9 mouse cellular contexts compared by ENCODE assay signal in the genomic region with DNA sequence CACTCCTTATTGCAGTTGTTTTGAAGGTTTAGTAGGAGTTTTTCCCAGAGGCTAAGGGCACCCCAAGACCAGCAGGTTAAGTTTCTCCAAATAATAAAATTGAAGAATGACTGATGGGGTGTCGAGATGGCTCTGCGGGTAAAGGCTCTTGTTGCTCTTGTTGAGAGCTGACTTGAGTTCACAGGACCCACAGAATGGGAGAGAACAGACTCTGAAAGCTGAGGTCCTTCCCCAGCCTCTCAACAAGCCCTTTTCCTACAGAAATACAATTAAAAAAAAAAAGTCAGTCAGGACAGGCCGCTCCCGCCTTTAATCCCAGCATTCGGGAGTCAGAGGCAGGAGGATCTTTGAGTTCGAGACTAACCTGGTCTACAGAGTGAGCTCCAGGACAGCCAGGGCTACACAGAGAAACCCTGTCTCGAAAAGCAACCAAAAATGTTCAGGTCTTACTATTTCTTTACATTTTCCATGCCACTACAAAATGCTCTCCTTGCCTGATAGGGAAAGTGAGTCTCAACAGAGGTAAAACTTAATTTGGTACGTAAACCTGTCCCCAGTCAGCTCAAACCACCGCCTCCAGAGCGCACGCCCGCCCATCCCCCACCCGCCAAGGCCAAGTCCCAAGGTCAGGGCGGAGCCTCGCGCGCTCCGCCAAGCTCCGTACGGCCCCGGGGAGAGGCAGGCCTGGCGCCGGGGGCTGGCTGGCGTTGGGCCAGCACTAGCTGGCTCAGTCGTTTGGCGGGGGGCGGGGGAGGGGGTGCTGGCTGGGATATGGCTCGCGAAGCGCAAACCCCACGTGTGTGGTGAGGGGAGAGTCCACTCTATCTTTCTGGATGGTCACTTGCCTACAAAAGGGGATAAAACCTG. TPM values are rescaled to one million over a fixed set of nuclear protein-coding genes. Genes with fewer than 3 reads are reported as not detected.
DNase-seq lines count a peak whose midpoint lies in the region; ATAC-seq lines count a peak whose summit lies in the region.
"Had no signal": no experiment of that assay in that cellular context is flagged by ENCODE, and none has a peak within 500 bp of the region (broad histone marks: within the 10 kb centered on the region; RNA-seq: fewer than 3 reads in every experiment).

No protein-coding gene starts in this region.

- DNase-seq in B cell, adult 2 months, result peak; percentile 72 to 73
- peak; percentile 92 for DNase-seq in adrenal gland, postnatal 10 days
- DNase-seq in heart, postnatal 10 days, result peak; percentile 85 to 88
- peak; percentile 87 to 92 for DNase-seq in kidney, postnatal 4 days
- DNase-seq in splenic B cell, adult 2 months (ENCODE audit: low read depth, low spot score), result peak; percentile 88
- no peak for DNase-seq in frontal cortex, adult 2 months (ENCODE audit: extremely low spot score in 1 of 2, low spot score in 1 of 2)

- 6% methylated on average over 31 of the region's 31 CpGs for WGBS in embryonic facial prominence, embryonic 15.5 days
- 8% methylated on average over 31 of the region's 31 CpGs for WGBS in midbrain, embryonic 12.5 days

- H3K27me3 ChIP-seq in embryonic facial prominence, embryonic 15.5 days, result no peaks in the 10 kb centered on the region
- peaks cover 7% of the 10 kb centered on the region; the same call in 1 of the 2 replicates for H3K27me3 ChIP-seq in midbrain, embryonic 12.5 days
- no peaks in the 10 kb centered on the region for H3K27me3 ChIP-seq in splenic B cell, adult 2 months (ENCODE audit: control insufficient read depth, insufficient read depth, low read length, poor library complexity, severe bottlenecking)

- H3K27ac ChIP-seq in embryonic facial prominence, embryonic 15.5 days (replicated peaks), result peak overlapping the region; percentile 99
- peak overlapping the region; percentile 99 for H3K27ac ChIP-seq in midbrain, embryonic 12.5 days (replicated peaks)

- 0 out of 2 replicates have a peak, but pooled peaks cover 2% of the 10 kb centered on the region for H3K36me3 ChIP-seq in embryonic facial prominence, embryonic 15.5 days
- H3K36me3 ChIP-seq in midbrain, embryonic 12.5 days, result no peaks in the 10 kb centered on the region
- H3K36me3 ChIP-seq in splenic B cell, adult 2 months (ENCODE audit: control insufficient read depth, insufficient read depth, low read length, poor library complexity, severe bottlenecking), result peaks cover 6% of the 10 kb centered on the region

- no peak for ATAC-seq in embryonic facial prominence, embryonic 15.5 days (ENCODE audit: insufficient number of reproducible peaks, low FRiP score, low TSS enrichment, low read depth)
- no peak for ATAC-seq in midbrain, embryonic 12.5 days (ENCODE audit: low FRiP score, low read depth)

- no peaks in the 10 kb centered on the region for H3K9me3 ChIP-seq in embryonic facial prominence, embryonic 15.5 days (replicated peaks)
- no peaks in the 10 kb centered on the region for H3K9me3 ChIP-seq in midbrain, embryonic 12.5 days

- peaks cover 62% of the 10 kb centered on the region for H3K4me1 ChIP-seq in embryonic facial prominence, embryonic 15.5 days
- peaks cover 49% of the 10 kb centered on the region for H3K4me1 ChIP-seq in midbrain, embryonic 12.5 days

- peak overlapping the region; percentile 27 for H3K4me3 ChIP-seq in embryonic facial prominence, embryonic 15.5 days (replicated peaks)
- H3K4me3 ChIP-seq in midbrain, embryonic 12.5 days, result peak overlapping the region; percentile 26

- H3K9ac ChIP-seq in embryonic facial prominence, embryonic 15.5 days, result 0 out of 2 replicates have a peak overlapping the region, but pooled peaks have one; percentile 33
- peak overlapping the region; percentile 49; the same call in 1 of the 2 replicates for H3K9ac ChIP-seq in midbrain, embryonic 12.5 days (replicated peaks)

- intact Hi-C loops in heart, postnatal 10 days (cut with DNase I), result no loop called here

- peak overlapping the region; percentile 63 for H3K4me2 ChIP-seq in embryonic facial prominence, embryonic 15.5 days (replicated peaks)
- H3K4me2 ChIP-seq in midbrain, embryonic 12.5 days (replicated peaks), result peak overlapping the region; percentile 51

RNA-seq across cellular contexts. Expression of a gene that starts 2.5 kb away (rescaled TPM):
- total RNA-seq in adrenal gland, postnatal 10 days (2021), result 100 to 1,000 TPM; 149 to 185 TPM
- 97.7 and 99.6 TPM in 2 replicates for polyA plus RNA-seq in embryonic facial prominence, embryonic 15.5 days (2015; fragmentation: Nextera tagmentation; extraction: Ambion mirVana)
- total RNA-seq in heart, postnatal 10 days (2021), result 100 to 1,000 TPM; 178 to 214 TPM
- 206 and 213 TPM in 2 replicates for polyA plus RNA-seq in midbrain, embryonic 12.5 days (2016; fragmentation: Nextera tagmentation; extraction: Ambion mirVana)
- 226 and 228 TPM in 2 replicates for polyA plus RNA-seq in frontal cortex, adult 2 months (2012; rRNA removed)

RNA-seq across cellular contexts. Expression of a gene that starts 7.0 kb away (rescaled TPM):
- total RNA-seq in adrenal gland, postnatal 10 days (2021), result under 1 TPM; 0.15 to 0.30 TPM
- polyA plus RNA-seq in embryonic facial prominence, embryonic 15.5 days (2015; fragmentation: Nextera tagmentation; extraction: Ambion mirVana), result 0.03 and 0.04 TPM in 2 replicates
- under 1 TPM in 1 of 2 experiments, not detected in 1; 0.07 TPM for total RNA-seq in heart, postnatal 10 days (2021)
- polyA plus RNA-seq in midbrain, embryonic 12.5 days (2016; fragmentation: Nextera tagmentation; extraction: Ambion mirVana), result 0.04 TPM in 1 of 2 replicates, not detected in the other
- polyA plus RNA-seq in frontal cortex, adult 2 months (2012; rRNA removed), result 0.32 and 0.40 TPM in 2 replicates
- total RNA-seq: common myeloid progenitor, adult 5-6 weeks had no signal

RNA-seq across cellular contexts. Expression of a gene that starts 22.1 kb away (rescaled TPM):
- not detected for total RNA-seq in adrenal gland, postnatal 10 days (2021)
- not detected in 2 replicates for polyA plus RNA-seq in embryonic facial prominence, embryonic 15.5 days (2015; fragmentation: Nextera tagmentation; extraction: Ambion mirVana)
- total RNA-seq in heart, postnatal 10 days (2021), result not detected
- polyA plus RNA-seq in midbrain, embryonic 12.5 days (2016; fragmentation: Nextera tagmentation; extraction: Ambion mirVana), result not detected in 2 replicates
- polyA plus RNA-seq in frontal cortex, adult 2 months (2012; rRNA removed), result 0.12 TPM in 1 of 2 replicates, not detected in the other
- total RNA-seq: common myeloid progenitor, adult 5-6 weeks had no signal

RNA-seq across cellular contexts. Expression of a gene that starts 23.2 kb away (rescaled TPM):
- 10 to 100 TPM; 91.5 to 94.7 TPM for total RNA-seq in adrenal gland, postnatal 10 days (2021)
- 243 and 244 TPM in 2 replicates for polyA plus RNA-seq in embryonic facial prominence, embryonic 15.5 days (2015; fragmentation: Nextera tagmentation; extraction: Ambion mirVana)
- total RNA-seq in heart, postnatal 10 days (2021), result 10 to 100 TPM; 82.8 to 94.1 TPM
- 255 and 263 TPM in 2 replicates for polyA plus RNA-seq in midbrain, embryonic 12.5 days (2016; fragmentation: Nextera tagmentation; extraction: Ambion mirVana)
- polyA plus RNA-seq in frontal cortex, adult 2 months (2012; rRNA removed), result 113 and 128 TPM in 2 replicates

RNA-seq across cellular contexts. Expression of a gene that starts 27.3 kb away (rescaled TPM):
- total RNA-seq in adrenal gland, postnatal 10 days (2021), result 1 to 10 TPM; 2.4 to 2.8 TPM
- 0.16 and 0.29 TPM in 2 replicates for polyA plus RNA-seq in embryonic facial prominence, embryonic 15.5 days (2015; fragmentation: Nextera tagmentation; extraction: Ambion mirVana)
- total RNA-seq in heart, postnatal 10 days (2021), result 1 to 10 TPM; 2.0 to 4.0 TPM
- polyA plus RNA-seq in midbrain, embryonic 12.5 days (2016; fragmentation: Nextera tagmentation; extraction: Ambion mirVana), result 0.15 and 0.39 TPM in 2 replicates
- 4.6 and 5.1 TPM in 2 replicates for polyA plus RNA-seq in frontal cortex, adult 2 months (2012; rRNA removed)

Comparison
In these comparisons a context has a peak if more than half of its experiments do, and no peak if none do; other contexts are left out.
1. DNase-seq: peak in B cell, adult 2 months (2 of 2), adrenal gland, postnatal 10 days (single experiment), heart, postnatal 10 days (2 of 2), kidney, postnatal 4 days (2 of 2) and splenic B cell, adult 2 months (single experiment); none in frontal cortex, adult 2 months (0 of 2).